Mouse (Mus musculus) neural tube, embryonic 14.5 days (tissue): Measurements from ENCODE around the gene Galt. TPM values are rescaled to one million over a fixed set of nuclear protein-coding genes. Genes with fewer than 3 reads are reported as not detected.
A peak's percentile ranks its signal among the peaks of the same experiment; 100 is the strongest.

Experiments
- ATAC-seq: fragments of 200-750 bp; cut with Nextera tagmentation; 2 replicates; pipeline ENCODE4 v1.8.0; 2017; ENCODE audit warnings: low read depth, mild to moderate bottlenecking, moderate TSS enrichment, moderate library complexity
- H3K27ac ChIP-seq: fragments of 300-500 bp; sonication (generic); 2 replicates; pipeline ENCODE4 v1.5.1; 2014; ENCODE audit warnings: low read depth, mild to moderate bottlenecking, control low read depth, low read length, moderate library complexity, mixed read lengths
- H3K27me3 ChIP-seq: fragments of 300-500 bp; sonication (generic); 2 replicates; pipeline ENCODE4 v1.6.1; 2014; ENCODE audit warnings: low read length; ENCODE audit not compliant: control insufficient read depth, insufficient read depth
- H3K36me3 ChIP-seq: fragments of 300-500 bp; sonication (generic); 2 replicates; pipeline ENCODE4 v1.6.1; 2014; ENCODE audit warnings: low read length, mixed read lengths; ENCODE audit not compliant: control insufficient read depth, insufficient read depth
- H3K4me1 ChIP-seq: fragments of 300-500 bp; sonication (generic); 2 replicates; pipeline ENCODE4 v1.6.1; 2014; ENCODE audit warnings: low read length; ENCODE audit not compliant: control insufficient read depth, insufficient read depth
- H3K4me2 ChIP-seq: fragments of 300-500 bp; sonication (generic); 2 replicates; pipeline ENCODE4 v1.6.1; 2014; ENCODE audit warnings: mild to moderate bottlenecking, low read depth, low read length, control low read depth
- H3K4me3 ChIP-seq: fragments of 300-500 bp; sonication (generic); 2 replicates; pipeline ENCODE4 v1.5.1; 2014; ENCODE audit warnings: low read depth, low read length, control low read depth, mixed read lengths
- H3K9ac ChIP-seq: fragments of 300-500 bp; sonication (generic); replicated peaks from 2 replicates; pipeline ENCODE4 v1.6.1; 2014; ENCODE audit warnings: low read depth, mild to moderate bottlenecking, control low read depth, low read length, mixed read lengths
- H3K9me3 ChIP-seq: fragments of 300-500 bp; sonication (generic); 2 replicates; pipeline ENCODE4 v1.6.1; 2016; ENCODE audit warnings: low read length; ENCODE audit not compliant: control insufficient read depth
- WGBS: fragments of 180-500 bp; shearing (Covaris S2); extraction: QIAGEN DNeasy Blood & Tissue Kit; methylation state at CpG from one replicate; pipeline ENCODE4 v1.1.7; 2014; 5-methylcytosine and 5-hydroxymethylcytosine counted together
- polyA plus RNA-seq: library from polyadenylated mRNA; unstranded; fragments of >200 nt; fragmentation: Nextera tagmentation; extraction: Ambion mirVana; gene quantifications from 2 replicates; pipeline ENCODE4 v1.2.1, GENCODE M21; 2014

Gene Galt
- polyA plus RNA-seq, 1 experiment from 2014 or later: 53.5 TPM

DNA sequence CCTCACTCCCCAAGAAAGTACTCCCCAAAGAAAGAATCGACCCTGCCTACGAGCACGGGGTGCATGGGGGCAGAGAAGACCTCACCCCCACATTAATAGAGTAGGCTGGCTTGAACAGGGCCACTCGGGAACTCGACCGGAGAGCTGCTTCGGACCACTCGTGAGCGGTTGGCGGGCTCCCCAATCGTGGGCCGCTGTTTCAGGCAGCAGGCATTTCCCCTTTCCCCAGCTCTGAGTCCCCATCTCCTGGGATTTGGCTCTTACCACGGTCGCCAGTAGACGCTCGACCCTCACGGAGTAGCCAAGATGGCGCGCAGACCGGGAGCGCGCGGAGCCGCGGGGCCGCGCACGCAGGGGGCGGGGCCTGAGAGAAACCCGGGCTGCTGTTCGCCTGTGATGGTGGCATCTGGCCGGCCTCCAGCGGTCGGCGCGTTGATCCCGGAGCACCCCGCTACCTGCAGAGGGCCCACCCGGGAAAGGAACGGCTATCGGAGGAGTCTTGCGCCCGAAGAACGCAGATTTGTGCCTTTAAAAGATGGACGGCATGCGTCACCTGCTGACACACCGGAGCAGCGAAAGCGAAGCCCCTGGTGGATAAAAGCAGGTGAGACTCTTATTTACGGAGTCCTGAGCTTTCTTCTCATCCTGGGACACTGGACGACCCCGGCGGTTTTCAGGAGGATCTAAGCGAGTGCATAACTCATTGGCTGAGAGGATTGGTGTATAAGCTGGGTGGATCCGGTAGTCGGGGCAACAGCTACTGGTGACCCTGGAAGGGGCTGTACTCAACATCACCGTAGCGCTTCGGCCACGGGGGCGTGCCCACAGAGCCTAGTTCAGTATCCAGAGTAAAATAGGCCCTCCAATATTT lies 41.6 kb upstream of the Galt start, which contains the start of gene Rpp25l:
Gene Rpp25l, minus strand, starts transcription at position 338 of the 871 bp plus-strand sequence.
- Histone ChIP-seq H3K4me3 (peak within 1 kb of the TSS; percentile 63), H3K9ac (peak within 1 kb of the TSS; percentile 73), H3K27me3 (no peaks in the 10 kb centered on the region), H3K4me2 (peak within 1 kb of the TSS; percentile 97), H3K27ac (peak within 1 kb of the TSS; percentile 75), H3K4me1 (peaks cover 29% of the 10 kb centered on the region), H3K36me3 (peaks cover 14% of the 10 kb centered on the region), H3K9me3 (no peaks in the 10 kb centered on the region)
- under 1% methylated on average over 60 of the region's 61 CpGs for WGBS
- ATAC-seq: peak; percentile 71

DNA sequence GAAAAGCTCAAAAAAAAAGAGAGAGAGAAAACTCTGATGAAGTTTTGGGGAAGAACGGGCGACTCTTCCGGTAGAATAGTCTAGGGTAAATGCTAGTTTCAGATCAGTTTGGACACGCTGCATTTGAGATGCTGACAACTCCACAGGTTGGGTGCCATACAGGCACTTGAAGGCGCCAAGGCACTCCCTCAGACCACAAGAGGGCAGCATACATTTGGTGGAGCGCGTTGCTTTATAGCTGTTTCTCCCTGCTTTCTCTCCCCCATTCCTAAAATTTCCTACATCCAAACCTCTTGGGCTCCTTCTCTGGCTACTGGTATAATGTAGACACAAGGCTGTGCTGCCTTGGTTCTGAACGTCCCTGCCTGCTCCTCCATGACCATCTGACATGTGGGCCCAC lies 40.8 kb upstream of the Galt start:
- Histone ChIP-seq H3K27me3 (no peaks in the 10 kb centered on the region), H3K4me1 (peaks cover 29% of the 10 kb centered on the region), H3K9me3 (no peaks in the 10 kb centered on the region), H3K4me2 (peak overlapping the region; percentile 97; the same call in 1 of the 2 replicates), H3K4me3 (no peak overlapping the region; the same call in 1 of the 2 replicates), H3K36me3 (peaks cover 22% of the 10 kb centered on the region), H3K9ac (no peak overlapping the region), H3K27ac (peak overlapping the region; percentile 10; the same call in 1 of the 2 replicates)
- no peak for ATAC-seq
- 15% methylated on average over 8 of the region's 8 CpGs for WGBS

DNA sequence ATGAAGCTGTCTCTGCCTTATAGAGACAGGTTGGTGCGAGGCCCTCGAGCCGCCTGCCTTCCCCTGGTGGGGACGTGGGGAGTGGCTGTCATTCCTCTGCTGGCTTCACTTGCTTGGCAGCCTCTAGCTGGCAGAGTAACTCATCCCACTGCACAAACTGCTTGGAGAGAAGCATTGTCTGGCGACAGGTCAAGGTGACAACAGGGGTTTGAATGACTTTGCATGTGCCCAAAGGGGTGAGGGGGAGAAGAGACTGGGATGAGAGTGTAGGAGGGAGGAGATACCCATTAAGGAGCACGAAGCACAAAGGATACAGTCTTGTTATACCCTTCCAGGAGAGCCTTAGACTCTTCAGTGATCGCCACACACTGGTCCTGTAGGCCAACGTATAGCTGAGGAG lies 39.9 kb upstream of the Galt start:
- WGBS: 80% methylated on average over 8 of the region's 8 CpGs
- no peak for ATAC-seq

DNA sequence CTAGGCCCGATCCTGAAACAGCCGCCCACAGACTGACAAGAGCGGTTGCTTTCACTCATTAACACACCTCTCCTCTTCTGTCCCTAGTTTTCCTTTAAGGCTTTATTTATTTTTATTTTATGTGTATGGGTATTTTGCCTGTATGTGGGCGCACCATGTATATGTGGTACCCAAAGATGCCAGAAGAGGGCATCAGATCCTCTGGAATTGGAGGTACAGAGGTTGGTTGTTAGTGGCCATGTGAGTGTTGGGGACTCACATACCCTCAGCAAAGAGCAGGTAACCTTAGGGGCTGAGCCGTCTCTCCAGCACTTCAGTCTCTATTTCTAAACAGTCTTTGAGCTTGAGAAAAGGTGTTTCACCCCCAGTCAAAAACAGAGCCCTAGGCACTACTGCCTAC lies 39.4 kb upstream of the Galt start:
- Histone ChIP-seq H3K9me3 (no peaks in the 10 kb centered on the region), H3K4me2 (no peak overlapping the region), H3K27me3 (no peaks in the 10 kb centered on the region), H3K9ac (no peak overlapping the region), H3K36me3 (peaks cover 32% of the 10 kb centered on the region), H3K4me3 (no peak overlapping the region), H3K27ac (no peak overlapping the region), H3K4me1 (peaks cover 29% of the 10 kb centered on the region)
- WGBS: 84% methylated on average over 5 of the region's 5 CpGs
- ATAC-seq: no peak

More for the DNA sequence above, 39.9 kb upstream of the Galt start:
- H3K9ac ChIP-seq: no peak overlapping the region
- H3K27ac ChIP-seq: no peak overlapping the region
- peaks cover 29% of the 10 kb centered on the region for H3K4me1 ChIP-seq
- H3K36me3 ChIP-seq: peaks cover 27% of the 10 kb centered on the region
- no peaks in the 10 kb centered on the region for H3K9me3 ChIP-seq
- H3K4me2 ChIP-seq: no peak overlapping the region
- no peaks in the 10 kb centered on the region for H3K27me3 ChIP-seq
- no peak overlapping the region for H3K4me3 ChIP-seq

GRCm38 (mm10) chr4:41716834-41717233 lies 38.2 kb upstream of the Galt start:
- no peak overlapping the region for H3K9ac ChIP-seq
- H3K27ac ChIP-seq: peak overlapping the region; percentile 17; the same call in 1 of the 2 replicates
- H3K27me3 ChIP-seq: no peaks in the 10 kb centered on the region
- WGBS: 76% methylated on average over 6 of the region's 6 CpGs
- H3K4me2 ChIP-seq: no peak overlapping the region
- H3K36me3 ChIP-seq: peaks cover 33% of the 10 kb centered on the region
- no peak overlapping the region for H3K4me3 ChIP-seq
- H3K4me1 ChIP-seq: peaks cover 27% of the 10 kb centered on the region
- no peak for ATAC-seq
- no peaks in the 10 kb centered on the region for H3K9me3 ChIP-seq

GRCm38 (mm10) chr4:41722918-41723351 lies 32.1 kb upstream of the Galt start, which contains the start of gene Dctn3:
Dctn3 (minus strand) TSS chr4:41723170.
- WGBS: under 1% methylated on average over 27 of the region's 27 CpGs
- Histone ChIP-seq H3K9me3 (no peaks in the 10 kb centered on the region), H3K36me3 (peaks cover 24% of the 10 kb centered on the region), H3K9ac (peak within 1 kb of the TSS; percentile 89), H3K4me2 (peak within 1 kb of the TSS; percentile 58), H3K4me3 (peak within 1 kb of the TSS; percentile 75), H3K4me1 (peaks cover 29% of the 10 kb centered on the region), H3K27me3 (peaks cover 5% of the 10 kb centered on the region), H3K27ac (peak within 1 kb of the TSS; percentile 52)
- ATAC-seq: peak; percentile 94

GRCm38 (mm10) chr4:41726826-41727621 lies 28.0 kb upstream of the Galt start:
- Histone ChIP-seq H3K4me1 (peaks cover 26% of the 10 kb centered on the region), H3K9me3 (no peaks in the 10 kb centered on the region), H3K4me3 (no peak overlapping the region), H3K36me3 (no peaks in the 10 kb centered on the region), H3K27me3 (peaks cover 20% of the 10 kb centered on the region), H3K4me2 (peak overlapping the region; percentile 29; the same call in 1 of the 2 replicates), H3K9ac (0 out of 2 replicates have a peak overlapping the region, but pooled peaks have one; percentile 7), H3K27ac (peak overlapping the region; percentile 62)
- peak; percentile 24; the same call in 1 of the 2 replicates for ATAC-seq
- WGBS: 6% methylated on average over 20 of the region's 20 CpGs

- H3K9ac ChIP-seq: peak within 1 kb of the TSS; percentile 21; the same call in 1 of the 2 replicates
- H3K4me3 ChIP-seq: peak within 1 kb of the TSS; percentile 33
- H3K36me3 ChIP-seq: no peaks in the 10 kb centered on the region
- H3K4me1 ChIP-seq: peaks cover 12% of the 10 kb centered on the region; the same call in 1 of the 2 replicates
- H3K4me2 ChIP-seq: peak within 1 kb of the TSS; percentile 63
- H3K9me3 ChIP-seq: no peaks in the 10 kb centered on the region
- H3K27me3 ChIP-seq: peaks cover 20% of the 10 kb centered on the region
- ATAC-seq: 0 out of 2 replicates have a peak, but pooled peaks have one; percentile 19
- H3K27ac ChIP-seq: no peak within 1 kb of the TSS
- WGBS: 2% methylated on average over 50 of the region's 50 CpGs
Measured at GRCm38 (mm10) chr4:41731052-41731765, 23.8 kb upstream of the Galt start, which contains the start of gene Arid3c. Arid3c (minus strand) TSS chr4:41731142.
